Mouse (Mus musculus): ENCODE measurements around the gene Msantd2. TPM values are rescaled to one million over a fixed set of nuclear protein-coding genes. Genes with fewer than 3 reads are reported as not detected.
A peak's percentile ranks its signal among the peaks of the same experiment; 100 is the strongest.

Gene Msantd2
- polyA plus RNA-seq, 1 experiment: 42.9 TPM

GRCm38 (mm10) chr9:37543869-37544440 is 54.8 kb downstream of the Msantd2 start:
- Histone ChIP-seq H3K27ac (ENCODE audit: control insufficient read depth, insufficient read depth, low read length) (no peak overlapping the region), H3K4me3 (ENCODE audit: control insufficient read depth, insufficient read depth, low read length) (peak overlapping the region; percentile 12; the same call in 1 of the 2 replicates), H3K36me3 (ENCODE audit: control insufficient read depth, insufficient read depth, low read length) (no peaks in the 10 kb centered on the region), H3K4me1 (replicated peaks; ENCODE audit: control insufficient read depth, insufficient read depth, low read length) (0 out of 2 replicates have a peak, but pooled peaks cover 6% of the 10 kb centered on the region), H3K27me3 (ENCODE audit: control insufficient read depth, insufficient read depth, low read length) (no peaks in the 10 kb centered on the region)
- TF ChIP-seq CTCF (IDR thresholded peaks at IDR 0.05; ENCODE audit: borderline replicate concordance, control insufficient read depth, extremely low read depth, insufficient read depth, low read length, poor library complexity): no peak
- TF ChIP-seq POLR2A (IDR thresholded peaks at IDR 0.05; ENCODE audit: control insufficient read depth, extremely low read depth, insufficient read depth, low read length, poor library complexity): no peak
- DNase-seq: no peak
- 83% methylated on average over 12 of the region's 12 CpGs for WGBS

GRCm38 (mm10) chr9:37544447-37545165 is 55.5 kb downstream of the Msantd2 start:
- WGBS: 32% methylated on average over 29 of the region's 29 CpGs
- DNase-seq: peak; percentile 63
- H3K4me1 ChIP-seq (replicated peaks; ENCODE audit: control insufficient read depth, insufficient read depth, low read length): 0 out of 2 replicates have a peak, but pooled peaks cover 6% of the 10 kb centered on the region
- H3K4me3 ChIP-seq (ENCODE audit: control insufficient read depth, insufficient read depth, low read length): peak overlapping the region; percentile 12
- H3K27ac ChIP-seq (ENCODE audit: control insufficient read depth, insufficient read depth, low read length): peak overlapping the region; percentile 27; the same call in 1 of the 2 replicates
- H3K36me3 ChIP-seq (ENCODE audit: control insufficient read depth, insufficient read depth, low read length): no peaks in the 10 kb centered on the region
- H3K27me3 ChIP-seq (ENCODE audit: control insufficient read depth, insufficient read depth, low read length): no peaks in the 10 kb centered on the region
- TF ChIP-seq CTCF (IDR thresholded peaks at IDR 0.05; ENCODE audit: borderline replicate concordance, control insufficient read depth, extremely low read depth, insufficient read depth, low read length, poor library complexity) (peak; percentile 77; the same call in 1 of the 2 replicates), POLR2A (IDR thresholded peaks at IDR 0.05; ENCODE audit: control insufficient read depth, extremely low read depth, insufficient read depth, low read length, poor library complexity) (no peak)

GRCm38 (mm10) chr9:37545166-37545610 is 56.1 kb downstream of the Msantd2 start:
- TF ChIP-seq CTCF (IDR thresholded peaks at IDR 0.05; ENCODE audit: borderline replicate concordance, control insufficient read depth, extremely low read depth, insufficient read depth, low read length, poor library complexity) (no peak), POLR2A (IDR thresholded peaks at IDR 0.05; ENCODE audit: control insufficient read depth, extremely low read depth, insufficient read depth, low read length, poor library complexity) (no peak)
- no peak for DNase-seq
- WGBS: 82% methylated on average over 17 of the region's 17 CpGs
- no peak overlapping the region for H3K27ac ChIP-seq (ENCODE audit: control insufficient read depth, insufficient read depth, low read length)
- no peaks in the 10 kb centered on the region for H3K36me3 ChIP-seq (ENCODE audit: control insufficient read depth, insufficient read depth, low read length)
- H3K4me1 ChIP-seq (replicated peaks; ENCODE audit: control insufficient read depth, insufficient read depth, low read length): 0 out of 2 replicates have a peak, but pooled peaks cover 6% of the 10 kb centered on the region
- peak overlapping the region; percentile 12 for H3K4me3 ChIP-seq (ENCODE audit: control insufficient read depth, insufficient read depth, low read length)
- H3K27me3 ChIP-seq (ENCODE audit: control insufficient read depth, insufficient read depth, low read length): no peaks in the 10 kb centered on the region

GRCm38 (mm10) chr9:37545847-37546452 is 56.8 kb downstream of the Msantd2 start:
- H3K36me3 ChIP-seq (ENCODE audit: control insufficient read depth, insufficient read depth, low read length): no peaks in the 10 kb centered on the region
- 87% methylated on average over 27 of the region's 27 CpGs for WGBS
- no peak overlapping the region for H3K4me3 ChIP-seq (ENCODE audit: control insufficient read depth, insufficient read depth, low read length)
- H3K27me3 ChIP-seq (ENCODE audit: control insufficient read depth, insufficient read depth, low read length): no peaks in the 10 kb centered on the region
- DNase-seq: no peak
- H3K4me1 ChIP-seq (replicated peaks; ENCODE audit: control insufficient read depth, insufficient read depth, low read length): 0 out of 2 replicates have a peak, but pooled peaks cover 6% of the 10 kb centered on the region
- no peak overlapping the region for H3K27ac ChIP-seq (ENCODE audit: control insufficient read depth, insufficient read depth, low read length)
- TF ChIP-seq CTCF (IDR thresholded peaks at IDR 0.05; ENCODE audit: borderline replicate concordance, control insufficient read depth, extremely low read depth, insufficient read depth, low read length, poor library complexity): no peak

- TF ChIP-seq POLR2A (IDR thresholded peaks at IDR 0.05; ENCODE audit: control insufficient read depth, extremely low read depth, insufficient read depth, low read length, poor library complexity): no peak
- TF ChIP-seq CTCF (IDR thresholded peaks at IDR 0.05; ENCODE audit: borderline replicate concordance, control insufficient read depth, extremely low read depth, insufficient read depth, low read length, poor library complexity): no peak
- no peak for DNase-seq
- Histone ChIP-seq H3K4me1 (replicated peaks; ENCODE audit: control insufficient read depth, insufficient read depth, low read length) (peaks cover 9% of the 10 kb centered on the region), H3K36me3 (ENCODE audit: control insufficient read depth, insufficient read depth, low read length) (no peaks in the 10 kb centered on the region), H3K4me3 (ENCODE audit: control insufficient read depth, insufficient read depth, low read length) (no peak overlapping the region), H3K27ac (ENCODE audit: control insufficient read depth, insufficient read depth, low read length) (no peak overlapping the region), H3K27me3 (ENCODE audit: control insufficient read depth, insufficient read depth, low read length) (no peaks in the 10 kb centered on the region)
- 100% methylated on average over 1 of the region's 1 CpGs for WGBS
These were observed 57.8 kb downstream of the Msantd2 start for GRCm38 (mm10) chr9:37546889-37547288.

- no peak overlapping the region for H3K27ac ChIP-seq (ENCODE audit: control insufficient read depth, insufficient read depth, low read length)
- no peak overlapping the region for H3K4me3 ChIP-seq (ENCODE audit: control insufficient read depth, insufficient read depth, low read length)
- H3K36me3 ChIP-seq (ENCODE audit: control insufficient read depth, insufficient read depth, low read length): no peaks in the 10 kb centered on the region
- H3K27me3 ChIP-seq (ENCODE audit: control insufficient read depth, insufficient read depth, low read length): no peaks in the 10 kb centered on the region
- TF ChIP-seq POLR2A (IDR thresholded peaks at IDR 0.05; ENCODE audit: control insufficient read depth, extremely low read depth, insufficient read depth, low read length, poor library complexity) (no peak), CTCF (IDR thresholded peaks at IDR 0.05; ENCODE audit: borderline replicate concordance, control insufficient read depth, extremely low read depth, insufficient read depth, low read length, poor library complexity) (no peak)
- 89% methylated on average over 1 of the region's 1 CpGs for WGBS
- H3K4me1 ChIP-seq (replicated peaks; ENCODE audit: control insufficient read depth, insufficient read depth, low read length): peaks cover 28% of the 10 kb centered on the region
- DNase-seq: no peak
These were observed 61.3 kb downstream of the Msantd2 start for GRCm38 (mm10) chr9:37550435-37550834.

Data from thymus, adult 2 months (tissue).